Mouse (Mus musculus) limb, embryonic 12.5 days (tissue): Measurements from ENCODE around the gene Lad1. TPM values are rescaled to one million over a fixed set of nuclear protein-coding genes. Genes with fewer than 3 reads are reported as not detected.
A peak's percentile ranks its signal among the peaks of the same experiment; 100 is the strongest.

Source experiments
- ATAC-seq: fragments of 200-750 bp; cut with Nextera tagmentation; 2 replicates; pipeline ENCODE4 v1.8.0; 2017; ENCODE audit warnings: low read depth, moderate TSS enrichment; ENCODE audit not compliant: insufficient number of reproducible peaks, insufficient read depth, low FRiP score, low TSS enrichment
- H3K27ac ChIP-seq: fragments of 300-500 bp; sonication (generic); 2 replicates; pipeline ENCODE4 v1.5.1; 2016; ENCODE audit warnings: mild to moderate bottlenecking, moderate library complexity
- H3K27me3 ChIP-seq: fragments of 300-500 bp; sonication (generic); 2 replicates; pipeline ENCODE4 v1.6.1; 2016; ENCODE audit warnings: mild to moderate bottlenecking, moderate library complexity
- H3K36me3 ChIP-seq: fragments of 300-500 bp; sonication (generic); 2 replicates; pipeline ENCODE4 v1.6.1; 2016; ENCODE audit warnings: mild to moderate bottlenecking, moderate library complexity
- H3K4me1 ChIP-seq: fragments of 300-500 bp; sonication (generic); replicated peaks from 2 replicates; pipeline ENCODE4 v1.6.1; 2016
- H3K4me2 ChIP-seq: fragments of 300-500 bp; sonication (generic); 2 replicates; pipeline ENCODE4 v1.6.1; 2016; ENCODE audit warnings: mild to moderate bottlenecking, moderate library complexity
- H3K4me3 ChIP-seq: fragments of 300-500 bp; sonication (generic); replicated peaks from 2 replicates; pipeline ENCODE4 v1.5.1; 2016; ENCODE audit warnings: mild to moderate bottlenecking
- H3K9ac ChIP-seq: fragments of 300-500 bp; sonication (generic); replicated peaks from 2 replicates; pipeline ENCODE4 v1.6.1; 2016; ENCODE audit warnings: mild to moderate bottlenecking, moderate library complexity
- H3K9me3 ChIP-seq: fragments of 300-500 bp; sonication (generic); 2 replicates; pipeline ENCODE4 v1.6.1; 2016; ENCODE audit warnings: mild to moderate bottlenecking, moderate library complexity
- WGBS: fragments of 180-500 bp; shearing (Covaris S2); methylation state at CpG from one replicate; pipeline ENCODE4 v1.1.7; 2016; 5-methylcytosine and 5-hydroxymethylcytosine counted together
- polyA plus RNA-seq: library from polyadenylated mRNA; unstranded; fragments of >200 nt; fragmentation: Nextera tagmentation; extraction: Ambion mirVana; gene quantifications from 2 replicates; pipeline ENCODE4 v1.2.1, GENCODE M21; 2016

The Lad1 gene
- polyA plus RNA-seq, 1 experiment from 2014 or later: 5.3 TPM

DNA sequence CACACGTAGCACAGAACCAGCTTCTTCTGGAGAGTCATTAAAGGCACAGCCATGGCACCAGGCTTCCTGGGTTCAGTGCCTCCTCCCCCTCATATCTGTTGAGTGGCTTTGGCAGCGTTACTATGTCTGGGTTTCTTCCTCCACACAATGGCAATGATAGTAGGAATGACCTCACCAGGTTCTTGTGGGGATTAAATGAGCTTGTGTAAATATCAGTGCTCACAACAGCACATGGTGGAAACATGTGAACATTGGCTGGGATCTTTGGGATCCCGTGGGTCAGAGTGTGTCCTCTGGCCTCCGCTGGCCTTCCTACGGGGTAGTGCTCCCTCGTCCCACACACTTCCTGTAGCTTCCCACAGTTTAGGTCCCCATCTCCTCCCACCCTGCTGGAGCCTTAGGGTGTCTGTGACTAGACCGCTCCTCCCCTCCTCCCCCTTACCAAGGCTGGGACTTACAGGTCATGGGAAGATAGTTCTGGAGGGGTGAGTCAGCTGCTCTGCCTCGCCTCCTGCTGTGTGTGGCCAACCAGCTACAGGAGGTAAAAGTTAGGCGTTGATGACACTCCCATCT lies 43.7 kb downstream of the Lad1 start:
- H3K9me3 ChIP-seq: no peaks in the 10 kb centered on the region
- no peak overlapping the region for H3K4me2 ChIP-seq
- ATAC-seq: no peak
- peaks cover 6% of the 10 kb centered on the region for H3K27me3 ChIP-seq
- 75% methylated on average over 9 of the region's 9 CpGs for WGBS
- no peaks in the 10 kb centered on the region for H3K36me3 ChIP-seq
- H3K9ac ChIP-seq: no peak overlapping the region
- no peak overlapping the region for H3K27ac ChIP-seq
- H3K4me3 ChIP-seq: no peak overlapping the region
- no peaks in the 10 kb centered on the region for H3K4me1 ChIP-seq

DNA sequence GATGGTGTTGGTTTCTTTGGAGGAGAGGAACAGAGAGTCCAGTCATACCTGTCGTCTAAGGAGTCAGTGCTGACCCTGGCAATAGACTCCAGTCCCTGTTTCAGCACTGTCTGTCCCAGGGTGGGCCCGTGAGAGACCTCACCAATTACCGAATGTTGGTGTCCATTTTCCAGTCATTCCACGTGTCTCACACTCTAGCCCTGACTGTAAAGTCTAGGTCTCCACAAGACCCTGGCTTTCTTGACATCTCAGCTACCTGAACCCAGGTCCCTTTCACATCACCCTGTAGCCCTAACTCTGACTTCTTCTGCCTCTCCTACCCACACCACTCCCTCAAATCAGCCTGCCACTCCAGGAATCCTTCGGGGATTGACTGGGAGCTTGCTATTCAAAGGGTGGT lies 44.2 kb downstream of the Lad1 start:
- Histone ChIP-seq H3K4me3 (no peak overlapping the region), H3K27me3 (peaks cover 6% of the 10 kb centered on the region), H3K4me1 (no peaks in the 10 kb centered on the region), H3K9me3 (no peaks in the 10 kb centered on the region), H3K9ac (no peak overlapping the region), H3K4me2 (no peak overlapping the region), H3K36me3 (no peaks in the 10 kb centered on the region), H3K27ac (no peak overlapping the region)
- 78% methylated on average over 5 of the region's 5 CpGs for WGBS
- no peak for ATAC-seq

DNA sequence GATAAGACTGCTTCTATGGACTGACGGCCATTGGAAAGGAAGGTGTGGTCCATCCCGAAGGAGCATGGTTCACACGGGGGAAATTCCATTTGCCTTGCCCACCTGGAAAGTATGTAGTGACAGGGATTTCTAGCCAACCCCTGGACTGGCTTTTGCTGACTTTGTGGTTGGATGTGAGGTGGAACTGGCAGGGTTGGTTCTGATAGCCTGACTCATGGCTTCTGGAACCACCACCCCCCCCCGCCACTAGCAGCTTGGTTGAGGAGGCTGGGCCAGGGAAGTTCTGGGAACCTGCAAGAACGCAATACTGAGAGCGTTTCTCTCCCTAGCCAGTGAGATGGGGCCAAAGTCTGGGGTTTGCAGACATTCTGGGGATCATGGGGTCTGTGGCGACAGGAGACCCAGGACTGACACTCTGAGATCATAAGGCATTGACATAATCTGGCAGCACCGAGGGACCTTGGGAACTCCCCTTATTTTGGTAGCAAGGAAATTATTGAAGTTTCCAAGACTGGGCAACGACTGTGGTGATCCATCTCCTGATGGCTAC lies 45.5 kb downstream of the Lad1 start:
- no peak for ATAC-seq
- Histone ChIP-seq H3K9ac (no peak overlapping the region), H3K36me3 (no peaks in the 10 kb centered on the region), H3K27ac (no peak overlapping the region), H3K9me3 (no peaks in the 10 kb centered on the region), H3K27me3 (peaks cover 6% of the 10 kb centered on the region), H3K4me3 (no peak overlapping the region), H3K4me2 (no peak overlapping the region), H3K4me1 (no peaks in the 10 kb centered on the region)
- WGBS: 79% methylated on average over 9 of the region's 9 CpGs

GRCm38 (mm10) chr1:135864830-135865229 lies 46.4 kb downstream of the Lad1 start:
- Histone ChIP-seq H3K4me1 (no peaks in the 10 kb centered on the region), H3K9me3 (no peaks in the 10 kb centered on the region), H3K36me3 (no peaks in the 10 kb centered on the region), H3K4me2 (no peak overlapping the region), H3K27ac (no peak overlapping the region), H3K4me3 (no peak overlapping the region), H3K9ac (no peak overlapping the region), H3K27me3 (peaks cover 6% of the 10 kb centered on the region)
- WGBS: 78% methylated on average over 6 of the region's 6 CpGs
- no peak for ATAC-seq

DNA sequence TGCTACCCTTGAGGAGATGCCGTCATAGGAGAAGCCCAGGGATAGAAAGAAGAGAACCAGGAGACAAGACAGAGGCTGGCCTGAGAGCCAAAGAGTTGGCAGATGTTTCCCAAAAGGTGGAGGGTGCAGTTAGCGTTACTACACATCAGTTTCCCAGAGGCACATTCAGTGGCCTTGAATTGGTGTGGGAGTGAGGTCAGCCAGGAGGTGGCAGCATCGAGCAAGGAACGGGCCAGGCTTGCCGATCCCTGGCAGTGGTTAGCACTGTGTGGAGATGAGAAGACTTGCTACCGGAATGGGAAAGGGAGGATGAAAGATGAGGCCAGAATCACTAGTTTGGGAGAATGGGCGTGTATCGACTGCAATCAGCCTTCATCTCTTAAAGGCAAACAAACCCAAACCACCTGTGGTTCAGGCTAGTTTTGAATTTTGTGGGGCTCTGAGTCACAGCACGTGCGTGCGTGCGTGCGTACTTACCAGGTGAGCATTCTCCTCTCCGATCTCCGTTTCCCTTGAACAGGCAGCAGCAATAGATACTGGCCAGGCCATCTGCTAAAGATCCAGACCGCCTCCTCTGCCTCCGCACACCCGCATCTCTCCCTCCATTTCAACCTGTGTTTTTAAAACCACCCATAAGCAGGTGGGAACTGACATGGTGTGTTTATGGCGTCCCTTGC lies 47.3 kb downstream of the Lad1 start:
- H3K27me3 ChIP-seq: peaks cover 6% of the 10 kb centered on the region

DNA sequence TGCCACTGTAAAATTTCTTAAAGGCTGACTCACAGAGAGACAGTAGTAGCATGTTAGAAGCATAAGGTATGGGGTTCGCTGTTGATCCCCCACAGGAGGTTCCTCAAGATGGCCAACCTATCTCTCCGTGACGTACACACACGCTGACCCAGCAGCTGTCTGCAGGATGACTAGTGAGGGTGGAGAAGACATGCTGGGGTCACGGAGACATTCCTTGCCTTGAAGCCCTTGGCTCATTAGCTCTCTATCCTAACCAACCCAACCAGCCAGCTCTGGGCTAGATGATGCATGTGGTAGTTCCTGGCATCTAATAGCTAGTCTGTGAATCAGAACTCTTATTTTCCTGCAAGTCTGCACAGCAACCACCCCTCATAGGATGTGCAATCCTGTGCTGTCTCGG lies 50.2 kb downstream of the Lad1 start:
- Histone ChIP-seq H3K9ac (no peak overlapping the region), H3K36me3 (no peaks in the 10 kb centered on the region), H3K27me3 (peaks cover 6% of the 10 kb centered on the region), H3K4me1 (no peaks in the 10 kb centered on the region), H3K4me2 (no peak overlapping the region), H3K27ac (no peak overlapping the region), H3K4me3 (no peak overlapping the region), H3K9me3 (no peaks in the 10 kb centered on the region)
- WGBS: 88% methylated on average over 6 of the region's 6 CpGs
- no peak for ATAC-seq

More for the DNA sequence above, 47.3 kb downstream of the Lad1 start:
- Histone ChIP-seq H3K9ac (no peak overlapping the region), H3K9me3 (no peaks in the 10 kb centered on the region), H3K4me1 (no peaks in the 10 kb centered on the region), H3K36me3 (no peaks in the 10 kb centered on the region), H3K4me3 (no peak overlapping the region), H3K4me2 (no peak overlapping the region), H3K27ac (no peak overlapping the region)
- 45% methylated on average over 19 of the region's 19 CpGs for WGBS
- ATAC-seq: peak; percentile 74; the same call in 1 of the 2 replicates

DNA sequence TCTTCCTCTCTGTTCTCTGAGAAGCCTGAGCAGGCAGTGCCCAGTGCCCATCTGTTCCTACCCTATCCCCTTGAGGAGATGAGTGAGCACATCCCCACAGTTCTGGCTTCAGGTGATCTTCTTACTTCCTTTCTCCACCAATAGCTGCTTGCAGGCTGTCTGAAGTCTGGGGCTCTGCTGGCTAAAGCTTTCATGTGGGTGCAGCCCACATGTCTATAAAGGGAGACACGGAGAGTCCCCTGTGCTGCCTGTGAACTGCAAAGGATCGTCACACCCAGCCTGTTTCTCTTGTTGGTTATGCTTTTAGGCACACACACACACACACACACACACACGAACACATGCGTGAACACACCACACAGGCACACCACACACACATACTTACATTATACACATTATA lies 54.6 kb downstream of the Lad1 start:
- H3K9ac ChIP-seq: no peak overlapping the region
- WGBS: 77% methylated on average over 4 of the region's 4 CpGs
- H3K36me3 ChIP-seq: no peaks in the 10 kb centered on the region
- no peak overlapping the region for H3K4me2 ChIP-seq
- H3K4me3 ChIP-seq: no peak overlapping the region
- no peaks in the 10 kb centered on the region; the same call in 1 of the 2 replicates for H3K27me3 ChIP-seq
- no peak overlapping the region for H3K27ac ChIP-seq
- H3K4me1 ChIP-seq: no peaks in the 10 kb centered on the region
- H3K9me3 ChIP-seq: no peaks in the 10 kb centered on the region
- no peak for ATAC-seq

DNA sequence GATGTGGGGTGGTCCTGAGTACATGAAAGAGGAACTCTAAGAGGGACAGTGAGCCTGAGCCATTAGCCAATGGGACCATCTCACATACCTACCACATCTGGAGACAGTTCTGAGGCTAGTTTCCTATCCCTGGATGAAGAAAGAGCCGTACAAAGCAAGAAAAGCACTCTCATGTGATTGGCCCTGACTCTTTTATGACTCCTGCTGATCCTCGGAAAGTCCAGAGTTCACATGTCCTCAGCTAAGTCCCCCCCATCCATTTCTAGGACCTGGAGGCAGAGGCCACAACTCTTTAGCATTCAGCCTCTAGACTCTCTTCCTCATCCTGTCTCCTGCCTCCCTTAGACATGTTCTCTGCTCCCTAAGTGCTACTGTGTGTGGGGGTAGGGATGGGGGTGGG lies 58.9 kb downstream of the Lad1 start:
- no peaks in the 10 kb centered on the region for H3K36me3 ChIP-seq
- H3K27ac ChIP-seq: no peak overlapping the region
- H3K9me3 ChIP-seq: no peaks in the 10 kb centered on the region
- WGBS: 56% methylated on average over 2 of the region's 2 CpGs
- H3K4me2 ChIP-seq: no peak overlapping the region
- no peak for ATAC-seq
- H3K27me3 ChIP-seq: peaks cover 5% of the 10 kb centered on the region; the same call in 1 of the 2 replicates
- H3K9ac ChIP-seq: no peak overlapping the region
- no peak overlapping the region for H3K4me3 ChIP-seq
- no peaks in the 10 kb centered on the region for H3K4me1 ChIP-seq

DNA sequence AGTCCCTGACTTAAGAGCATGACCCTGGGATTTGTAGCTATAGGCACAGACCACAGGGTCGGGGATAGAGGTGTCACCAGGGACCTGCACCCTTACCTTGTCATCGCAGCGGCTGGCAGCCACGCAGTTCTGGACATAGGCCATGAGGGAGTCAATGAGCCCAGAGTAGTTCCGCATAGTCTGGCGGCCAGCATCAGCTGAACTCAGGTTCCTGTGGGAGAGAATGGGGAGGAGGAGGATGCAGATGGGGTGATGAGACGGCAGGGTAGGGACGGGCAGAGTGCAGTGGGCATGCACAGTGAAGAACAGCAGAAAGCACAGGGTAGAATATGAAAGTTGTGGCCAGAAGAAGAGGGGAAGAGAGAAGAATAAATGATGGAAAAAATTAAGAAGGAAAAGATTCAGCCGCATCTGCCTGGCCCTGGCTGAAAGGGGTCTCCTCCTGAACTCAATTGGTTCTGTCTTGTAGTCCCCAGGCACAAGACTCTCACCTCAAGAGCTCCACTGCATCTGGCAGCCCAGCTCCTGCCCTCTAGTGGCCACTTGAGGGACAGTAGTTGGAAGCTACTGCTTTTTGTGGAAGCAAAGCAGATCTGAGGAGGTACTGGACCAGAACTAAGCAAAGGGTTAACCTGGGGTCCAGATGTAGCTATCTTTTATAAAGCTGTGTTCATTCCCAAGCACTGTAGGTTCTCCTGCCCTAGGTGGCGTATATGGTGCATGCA lies 64.1 kb downstream of the Lad1 start:
- H3K36me3 ChIP-seq: no peaks in the 10 kb centered on the region
- 72% methylated on average over 10 of the region's 10 CpGs for WGBS
- H3K27ac ChIP-seq: no peak overlapping the region
- no peaks in the 10 kb centered on the region for H3K4me1 ChIP-seq
- no peak overlapping the region for H3K4me3 ChIP-seq
- no peak overlapping the region for H3K4me2 ChIP-seq
- peaks cover 10% of the 10 kb centered on the region; the same call in 1 of the 2 replicates for H3K27me3 ChIP-seq
- H3K9me3 ChIP-seq: no peaks in the 10 kb centered on the region
- H3K9ac ChIP-seq: no peak overlapping the region
- ATAC-seq: no peak
